15 mouse cellular contexts compared by ENCODE assay signal in the genomic region with DNA sequence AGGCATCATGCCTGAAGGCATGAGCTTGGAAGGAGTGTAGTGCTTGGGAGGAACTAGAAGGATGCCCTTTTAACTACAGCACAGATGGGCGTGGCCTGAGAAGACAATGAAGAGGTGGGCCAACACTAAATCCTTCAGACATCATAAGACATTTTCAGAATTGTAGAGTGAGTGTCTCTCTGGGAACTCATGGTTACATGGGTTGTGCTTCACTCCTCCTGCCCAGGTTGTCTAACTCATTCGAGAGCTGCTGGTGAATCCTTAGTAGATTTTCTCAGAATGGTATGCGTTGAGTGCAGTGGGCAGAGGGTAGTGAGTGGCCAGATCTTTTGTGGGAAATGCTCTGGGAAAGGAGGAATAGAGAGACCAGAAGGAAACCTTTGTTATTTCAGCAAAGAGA. TPM values are rescaled to one million over a fixed set of nuclear protein-coding genes. Genes with fewer than 3 reads are reported as not detected.
DNase-seq lines count a peak whose midpoint lies in the region; ATAC-seq and TF ChIP-seq lines count a peak whose summit lies in the region.
"Had no signal": no experiment of that assay in that cellular context is flagged by ENCODE, and none has a peak within 500 bp of the region (broad histone marks: within the 10 kb centered on the region; RNA-seq: fewer than 3 reads in every experiment).

No protein-coding gene starts in this region.

- H3K27me3 ChIP-seq in kidney, adult 2 months (replicated peaks; ENCODE audit: control insufficient read depth, insufficient read depth, low read length): no peaks in the 10 kb centered on the region
- H3K27me3 ChIP-seq in heart, embryonic 16.5 days (ENCODE audit: control insufficient read depth, insufficient read depth, low read length): no peaks in the 10 kb centered on the region

- H3K4me2 ChIP-seq in heart, embryonic 16.5 days (ENCODE audit: low read depth, low read length): no peak overlapping the region

- H3K36me3 ChIP-seq in kidney, adult 2 months (ENCODE audit: control insufficient read depth, insufficient read depth, low read length): no peaks in the 10 kb centered on the region
- H3K36me3 ChIP-seq in heart, embryonic 16.5 days (ENCODE audit: control insufficient read depth, insufficient read depth): no peaks in the 10 kb centered on the region

- H3K9me3 ChIP-seq in heart, embryonic 16.5 days (replicated peaks; ENCODE audit: control insufficient read depth, low read length): no peaks in the 10 kb centered on the region

- DNase-seq in heart, adult 11 months: peak; percentile 84
- DNase-seq in heart, adult 8-10 months (ENCODE audit: low spot score): no peak
- DNase-seq in kidney, adult 2 months: no peak
- DNase-seq in kidney, postnatal 14 days: no peak
- DNase-seq in 3T3-L1 (ENCODE audit: low read depth, low spot score): peak; percentile 54
- no peak for DNase-seq in left cerebral cortex, adult 8-10 months (ENCODE audit: low spot score in 2 of 2)
- no peak for DNase-seq in right cerebral cortex, postnatal 36 days (ENCODE audit: low spot score in 2 of 2)
- DNase-seq: adrenal gland, postnatal 14 days; B cell, adult 2 months; left cerebral cortex, postnatal 4 days; liver, postnatal 0 days; right cerebral cortex, postnatal 25 days had no signal

- H3K9ac ChIP-seq in heart, embryonic 16.5 days (ENCODE audit: low read length): no peak overlapping the region
- H3K9ac ChIP-seq: liver, postnatal 0 days had no signal

- 78% methylated on average over 3 of the region's 3 CpGs for WGBS in kidney, adult 2 months
- 63% methylated on average over 3 of the region's 3 CpGs for WGBS in heart, embryonic 16.5 days

- no peak for TF ChIP-seq CTCF in kidney, adult 2 months (conservative IDR thresholded peaks at IDR 0.05; ENCODE audit: insufficient read depth, insufficient read length, low read depth, low read length)

- 0 out of 2 replicates have a peak overlapping the region, but pooled peaks have one; percentile 40 for H3K27ac ChIP-seq in kidney, adult 2 months (ENCODE audit: insufficient read depth, low read depth, low read length)
- H3K27ac ChIP-seq in heart, embryonic 16.5 days (ENCODE audit: low read length): peak overlapping the region; percentile 74

- H3K4me1 ChIP-seq in kidney, adult 2 months (ENCODE audit: control insufficient read depth, insufficient read depth, low read length): no peaks in the 10 kb centered on the region
- H3K4me1 ChIP-seq in heart, embryonic 16.5 days (ENCODE audit: control insufficient read depth, insufficient read depth, low read length): peaks cover 8% of the 10 kb centered on the region

- no peak for TF ChIP-seq POLR2A in kidney, adult 2 months (IDR thresholded peaks at IDR 0.05; ENCODE audit: low read depth, low read length)

- ATAC-seq in heart, embryonic 16.5 days (replicated peaks; ENCODE audit: extremely low read depth, insufficient read depth, low FRiP score): no peak
- ATAC-seq: inflammation-experienced regulatory T-cells, adult 6 months; liver, postnatal 0 days had no signal

- H3K4me3 ChIP-seq in kidney, adult 2 months (ENCODE audit: insufficient read depth, low read depth, low read length): no peak overlapping the region
- no peak overlapping the region for H3K4me3 ChIP-seq in heart, embryonic 16.5 days (ENCODE audit: low read length)

RNA-seq across cellular contexts. Expression of a gene that starts 53.6 kb away (rescaled TPM):
- total RNA-seq in heart, adult 8-10 months (2022): 1 to 10 TPM; 4.3 to 6.5 (median 5.4) TPM
- polyA plus RNA-seq in kidney, adult 2 months (2012; rRNA removed): 1.1 and 1.5 TPM in 2 replicates
- polyA plus RNA-seq in heart, embryonic 16.5 days (2015; fragmentation: Nextera tagmentation; extraction: Ambion mirVana): 9.2 and 11.1 TPM in 2 replicates
- total RNA-seq in left cerebral cortex, adult 8-10 months (2022): 10 to 100 TPM; 48.4 to 57.9 (median 54.1) TPM
- total RNA-seq: common myeloid progenitor, adult 5-6 weeks had no signal
- polyA plus RNA-seq: inflammation-experienced regulatory T-cells, adult 6 months had no signal

Comparison
In these comparisons a context has a peak if more than half of its experiments do, and no peak if none do; other contexts are left out.
1. DNase-seq: peak in heart, adult 11 months (single experiment) and 3T3-L1 (single experiment); none in heart, adult 8-10 months (single experiment), kidney, adult 2 months (single experiment), kidney, postnatal 14 days (single experiment), left cerebral cortex, adult 8-10 months (0 of 2) and right cerebral cortex, postnatal 36 days (0 of 2).
2. RNA of a gene that starts 53.6 kb away (total RNA-seq): 48.4 to 57.9 TPM in left cerebral cortex, adult 8-10 months; 4.3 to 6.5 TPM in heart, adult 8-10 months; every median in the first group is over 4 times any median in the second.